Mouse (Mus musculus): ENCODE data around the gene Nfrkb. TPM values are rescaled to one million over a fixed set of nuclear protein-coding genes. Genes with fewer than 3 reads are reported as not detected.

Gene Nfrkb
- polyA plus RNA-seq, 1 experiment, result 15.7 TPM

DNA sequence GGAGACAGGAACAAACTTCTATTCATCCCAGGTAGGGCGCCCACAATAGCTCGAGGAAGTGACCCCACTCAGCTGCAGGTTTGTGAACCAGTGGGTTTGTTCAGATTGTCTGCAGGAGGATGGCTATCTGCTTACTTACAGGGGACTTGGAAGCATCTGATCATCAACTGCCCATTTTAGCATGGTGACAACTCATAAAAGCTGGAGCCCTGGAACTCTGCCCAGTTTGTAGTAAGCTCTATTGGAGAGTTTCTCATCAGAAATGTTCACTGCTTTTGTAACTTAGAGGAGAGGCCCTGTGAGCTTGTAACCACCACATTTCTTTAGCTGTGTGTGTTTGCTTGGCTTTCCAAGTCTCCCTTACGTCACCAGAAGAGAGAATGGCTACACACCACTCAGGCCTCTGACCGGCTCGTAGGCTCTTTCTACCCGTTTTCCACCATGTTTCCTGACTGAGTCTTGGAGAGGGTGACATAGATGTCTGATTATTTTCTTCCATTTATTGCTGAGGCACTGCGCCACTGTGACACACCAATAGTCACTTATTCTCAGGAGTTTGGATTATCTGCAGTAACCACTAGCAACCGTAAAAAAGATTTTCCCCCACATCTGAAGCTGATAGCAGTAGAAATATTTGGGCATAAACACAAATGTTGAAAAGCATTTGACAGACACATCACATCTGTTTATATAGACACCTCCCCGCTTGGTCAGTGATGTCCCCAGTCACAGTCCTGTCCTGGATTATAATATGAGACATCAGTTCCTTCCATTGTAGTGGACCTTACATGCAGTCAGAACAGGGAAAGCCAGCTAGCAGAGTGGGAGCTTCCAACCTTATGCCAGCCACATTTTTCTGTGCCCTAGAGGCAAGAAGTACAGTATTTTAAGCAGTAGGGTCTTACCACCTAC is 22.0 kb upstream of the Nfrkb start:
- TF ChIP-seq CTCF (IDR thresholded peaks at IDR 0.05; ENCODE audit: control insufficient read depth, insufficient read depth, low read length) (no peak), POLR2A (IDR thresholded peaks at IDR 0.05; ENCODE audit: borderline replicate concordance, control insufficient read depth, low read depth, low read length) (no peak)

DNA sequence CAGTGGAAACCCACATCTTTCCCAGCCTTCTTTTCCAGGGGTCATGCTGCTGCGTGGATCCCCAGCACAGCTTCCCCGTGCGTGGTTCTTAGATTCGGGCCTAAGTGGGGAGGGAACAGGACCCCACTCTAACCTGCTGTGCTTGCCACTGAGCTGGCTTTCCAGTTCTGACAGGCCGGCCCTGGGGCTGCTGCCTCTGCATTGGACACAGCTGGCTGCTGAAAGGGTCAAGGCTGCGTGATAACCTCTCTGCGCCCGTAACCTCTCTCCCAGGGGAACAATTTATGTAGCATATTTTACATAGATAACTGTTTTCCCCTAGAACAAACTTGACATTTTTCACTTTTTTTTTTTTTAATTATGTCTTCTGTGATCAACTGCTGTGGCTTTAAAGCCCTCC is 20.9 kb upstream of the Nfrkb start:
- Histone ChIP-seq H3K27ac (ENCODE audit: control insufficient read depth, insufficient read depth, low read depth, low read length, poor library complexity) (no peak overlapping the region), H3K4me3 (replicated peaks; ENCODE audit: control insufficient read depth, low read depth, low read length) (no peak overlapping the region), H3K4me1 (ENCODE audit: control insufficient read depth, insufficient read depth, low read length) (no peaks in the 10 kb centered on the region)
- TF ChIP-seq CTCF (IDR thresholded peaks at IDR 0.05; ENCODE audit: control insufficient read depth, insufficient read depth, low read length) (no peak), POLR2A (IDR thresholded peaks at IDR 0.05; ENCODE audit: borderline replicate concordance, control insufficient read depth, low read depth, low read length) (no peak)
- 93% methylated on average over 8 of the region's 8 CpGs for WGBS

More for the DNA sequence above, 22.0 kb upstream of the Nfrkb start:
- Histone ChIP-seq H3K27ac (ENCODE audit: control insufficient read depth, insufficient read depth, low read depth, low read length, poor library complexity) (no peak overlapping the region), H3K4me3 (replicated peaks; ENCODE audit: control insufficient read depth, low read depth, low read length) (no peak overlapping the region), H3K4me1 (ENCODE audit: control insufficient read depth, insufficient read depth, low read length) (no peaks in the 10 kb centered on the region)
- 83% methylated on average over 9 of the region's 9 CpGs for WGBS

DNA sequence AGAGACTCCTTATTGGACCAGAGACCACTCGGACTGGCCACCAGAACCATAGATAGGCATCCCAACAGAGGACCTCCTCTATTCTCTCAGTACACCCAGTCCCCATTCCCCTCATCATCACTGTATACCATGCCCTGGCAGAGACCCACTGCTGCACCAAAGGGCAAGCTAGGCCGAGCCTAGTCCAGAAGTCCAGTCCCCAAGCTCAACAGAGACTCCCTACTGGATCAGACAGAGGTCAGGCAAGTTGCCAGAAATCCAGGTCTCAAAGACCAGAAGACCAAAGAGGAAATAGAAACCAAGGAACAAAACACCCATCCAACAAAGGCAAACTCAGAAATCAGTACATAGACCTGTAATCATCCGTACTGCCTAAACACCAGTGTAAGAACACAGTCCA is 14.3 kb upstream of the Nfrkb start:
- TF ChIP-seq CTCF (IDR thresholded peaks at IDR 0.05; ENCODE audit: control insufficient read depth, insufficient read depth, low read length), result no peak
- no peak for TF ChIP-seq POLR2A (IDR thresholded peaks at IDR 0.05; ENCODE audit: borderline replicate concordance, control insufficient read depth, low read depth, low read length)
- 88% methylated on average over 3 of the region's 3 CpGs for WGBS
- H3K4me3 ChIP-seq (replicated peaks; ENCODE audit: control insufficient read depth, low read depth, low read length), result no peak overlapping the region

DNA sequence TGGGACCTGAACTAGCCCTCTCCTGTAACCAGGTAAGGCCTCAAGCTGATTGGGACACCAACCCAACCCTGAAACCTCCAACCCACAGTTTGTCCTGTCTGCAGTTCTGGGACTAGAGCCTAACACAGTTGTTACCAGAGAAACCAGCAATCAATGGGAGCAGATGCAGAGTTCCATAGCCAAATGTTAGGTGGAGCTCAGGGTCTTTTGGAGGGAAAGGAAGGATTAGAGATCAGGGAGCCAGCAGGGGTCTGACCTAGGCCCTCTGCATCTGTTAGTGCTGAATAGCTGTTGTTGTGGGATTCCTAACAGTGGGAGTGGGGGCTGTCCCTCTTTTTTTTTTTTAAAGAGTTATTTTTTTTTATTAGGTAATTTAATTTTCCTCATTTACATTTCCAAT is 9.3 kb upstream of the Nfrkb start:
- no peak for TF ChIP-seq CTCF (IDR thresholded peaks at IDR 0.05; ENCODE audit: control insufficient read depth, insufficient read depth, low read length)
- no peak for TF ChIP-seq POLR2A (IDR thresholded peaks at IDR 0.05; ENCODE audit: borderline replicate concordance, control insufficient read depth, low read depth, low read length)
- no peaks in the 10 kb centered on the region for H3K4me1 ChIP-seq (ENCODE audit: control insufficient read depth, insufficient read depth, low read length)
- H3K4me3 ChIP-seq (replicated peaks; ENCODE audit: control insufficient read depth, low read depth, low read length), result no peak overlapping the region
- no peak overlapping the region for H3K27ac ChIP-seq (ENCODE audit: control insufficient read depth, insufficient read depth, low read depth, low read length, poor library complexity)

More for the DNA sequence above, 14.3 kb upstream of the Nfrkb start:
- Histone ChIP-seq H3K4me1 (ENCODE audit: control insufficient read depth, insufficient read depth, low read length) (no peaks in the 10 kb centered on the region), H3K27ac (ENCODE audit: control insufficient read depth, insufficient read depth, low read depth, low read length, poor library complexity) (no peak overlapping the region)

DNA sequence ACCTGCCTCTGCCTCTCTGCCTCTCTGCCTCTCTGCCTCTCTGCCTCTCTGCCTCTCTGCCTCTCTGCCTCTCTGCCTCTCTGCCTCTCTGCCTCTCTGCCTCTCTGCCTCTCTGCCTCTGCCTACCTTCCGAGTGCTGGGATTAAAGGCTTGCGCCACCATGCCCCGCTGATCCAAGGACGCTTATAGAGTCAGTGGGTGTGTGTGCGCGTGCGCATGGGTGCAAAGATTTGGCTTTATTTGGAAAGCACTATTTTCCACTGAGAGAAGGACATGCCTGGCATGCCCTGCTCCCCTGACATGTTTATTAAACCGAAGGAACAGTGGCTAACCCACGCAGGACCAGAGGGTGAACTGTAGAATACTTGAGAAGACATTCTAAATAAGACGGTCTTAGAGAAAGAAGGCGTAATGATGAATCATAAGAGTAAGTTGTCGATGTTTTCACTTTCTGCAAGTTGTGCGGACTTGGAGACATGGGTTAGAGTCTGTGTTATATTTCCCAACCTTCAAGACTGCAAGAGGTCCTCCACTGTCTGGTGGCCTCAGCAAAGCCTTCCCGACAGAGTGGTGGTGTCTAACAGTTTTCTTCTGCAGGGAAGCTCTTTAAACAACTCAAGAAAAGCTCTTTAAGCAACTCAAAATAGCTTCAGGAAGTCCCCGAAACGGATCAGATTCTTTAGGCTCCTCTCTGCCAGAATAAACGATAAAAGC is 1.0 kb upstream of the Nfrkb start:
- Histone ChIP-seq H3K4me1 (ENCODE audit: control insufficient read depth, insufficient read depth, low read length) (peaks cover 2% of the 10 kb centered on the region; the same call in 1 of the 2 replicates), H3K27ac (ENCODE audit: control insufficient read depth, insufficient read depth, low read depth, low read length, poor library complexity) (no peak overlapping the region), H3K4me3 (replicated peaks; ENCODE audit: control insufficient read depth, low read depth, low read length) (no peak overlapping the region)
- WGBS, result 79% methylated on average over 17 of the region's 17 CpGs
- TF ChIP-seq POLR2A (IDR thresholded peaks at IDR 0.05; ENCODE audit: borderline replicate concordance, control insufficient read depth, low read depth, low read length) (no peak), CTCF (IDR thresholded peaks at IDR 0.05; ENCODE audit: control insufficient read depth, insufficient read depth, low read length) (no peak)

DNA sequence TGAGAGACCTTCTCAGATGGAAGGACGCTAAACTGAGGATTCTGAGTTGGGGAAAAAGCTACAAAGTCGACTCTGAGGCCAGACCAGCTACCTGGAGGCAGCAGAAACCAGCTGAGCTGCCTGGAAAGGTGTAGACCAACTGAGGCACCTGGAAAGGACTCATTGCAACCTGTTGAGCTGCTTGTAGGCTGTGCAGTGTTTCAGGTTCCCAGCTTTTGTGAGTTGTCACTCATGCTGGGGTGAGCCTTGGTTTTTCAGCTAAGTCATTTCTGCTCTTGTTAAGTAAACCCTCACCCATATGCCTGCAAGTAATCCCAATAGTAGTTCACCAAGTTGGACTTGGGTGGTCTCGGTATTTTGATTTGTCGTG is 507 bp upstream of the Nfrkb start:
- Histone ChIP-seq H3K4me3 (replicated peaks; ENCODE audit: control insufficient read depth, low read depth, low read length) (peak overlapping the region; percentile 64), H3K27ac (ENCODE audit: control insufficient read depth, insufficient read depth, low read depth, low read length, poor library complexity) (no peak overlapping the region), H3K4me1 (ENCODE audit: control insufficient read depth, insufficient read depth, low read length) (peaks cover 2% of the 10 kb centered on the region; the same call in 1 of the 2 replicates)
- WGBS, result 18% methylated on average over 4 of the region's 4 CpGs
- TF ChIP-seq CTCF (IDR thresholded peaks at IDR 0.05; ENCODE audit: control insufficient read depth, insufficient read depth, low read length), result no peak
- no peak for TF ChIP-seq POLR2A (IDR thresholded peaks at IDR 0.05; ENCODE audit: borderline replicate concordance, control insufficient read depth, low read depth, low read length)

DNA sequence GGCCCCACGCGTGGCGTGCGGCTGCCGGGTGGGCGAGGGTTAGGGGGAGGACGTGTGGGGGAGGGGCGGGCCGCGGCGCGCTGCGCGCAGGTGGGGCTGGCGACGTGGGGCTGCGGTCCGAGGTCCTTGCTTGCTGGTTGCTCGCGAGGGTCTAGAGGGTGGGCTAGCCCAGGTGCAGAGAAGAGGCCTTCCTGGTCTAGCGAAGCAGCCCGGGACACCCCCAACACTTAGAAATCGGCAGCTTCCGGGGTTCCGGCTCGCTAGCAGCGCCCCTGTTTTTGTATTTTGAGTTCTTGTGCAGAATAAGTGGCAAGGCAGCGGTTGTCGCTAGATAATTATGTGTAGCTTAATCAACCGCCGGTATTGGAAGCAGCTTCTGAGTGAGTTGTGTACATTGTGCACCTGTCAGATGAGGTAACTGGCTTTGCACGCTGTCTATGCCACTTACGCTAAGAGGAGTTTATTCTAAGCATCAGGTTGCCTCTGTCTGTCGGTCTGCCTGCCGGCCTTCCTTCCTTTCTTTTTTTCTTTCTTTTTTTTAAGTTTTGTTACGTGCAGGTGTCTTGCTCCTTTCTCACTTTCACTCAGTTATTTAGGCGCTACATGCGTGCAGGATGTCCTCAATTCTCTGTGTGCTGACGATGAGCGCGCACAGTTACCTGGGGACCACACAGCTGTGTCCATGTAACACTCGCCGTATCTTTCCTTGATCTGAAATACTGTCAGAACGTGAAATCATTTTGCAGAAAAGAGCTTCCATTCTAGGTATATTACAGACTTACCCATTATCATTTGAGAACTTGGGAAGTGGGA is 582 bp downstream of the Nfrkb start:
- TF ChIP-seq POLR2A (IDR thresholded peaks at IDR 0.05; ENCODE audit: borderline replicate concordance, control insufficient read depth, low read depth, low read length), result no peak
- TF ChIP-seq CTCF (IDR thresholded peaks at IDR 0.05; ENCODE audit: control insufficient read depth, insufficient read depth, low read length), result no peak
- Histone ChIP-seq H3K4me1 (ENCODE audit: control insufficient read depth, insufficient read depth, low read length) (peaks cover 2% of the 10 kb centered on the region; the same call in 1 of the 2 replicates), H3K4me3 (replicated peaks; ENCODE audit: control insufficient read depth, low read depth, low read length) (peak overlapping the region; percentile 64), H3K27ac (ENCODE audit: control insufficient read depth, insufficient read depth, low read depth, low read length, poor library complexity) (peak overlapping the region; percentile 37; the same call in 1 of the 2 replicates)
- 3% methylated on average over 44 of the region's 44 CpGs for WGBS

All from bone marrow, adult 2 months (tissue).